Mouse (Mus musculus): ENCODE results near the gene 1700031F05Rik. TPM values are rescaled to one million over a fixed set of nuclear protein-coding genes. Genes with fewer than 3 reads are reported as not detected.
"Not testable (repeated sequence)": the region's sequence is repeated elsewhere in the genome, so short reads cannot be mapped to it uniquely, and the experiment has no call there.

Gene 1700031F05Rik
- polyA plus RNA-seq (2014; fragmentation: Nextera tagmentation; extraction: Ambion mirVana), result not detected in 2 replicates

DNA sequence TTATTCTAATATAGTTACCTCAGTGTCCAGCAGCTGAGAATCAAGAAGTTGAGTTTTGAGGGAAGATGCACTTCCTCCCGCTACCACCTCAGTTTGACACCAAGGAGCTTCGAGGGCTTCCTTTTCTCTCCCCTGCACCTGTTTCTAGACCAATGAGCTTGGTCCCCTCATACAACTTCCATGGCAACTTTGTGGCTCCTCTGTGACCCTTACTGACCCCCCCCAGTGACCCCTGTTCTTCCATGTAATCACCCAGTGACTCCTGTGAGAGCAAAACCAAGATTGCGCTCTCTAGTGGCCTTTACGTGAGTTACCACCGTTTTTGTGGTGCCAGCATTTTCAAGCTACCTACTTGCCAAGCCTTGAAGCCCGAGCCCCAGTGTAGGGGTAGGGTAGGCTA, at the start of gene 1700031F05Rik:
Gene 1700031F05Rik, minus strand, starts transcription at position 101 of the 400 bp plus-strand sequence.
- no peak within 1 kb of the TSS for H3K4me2 ChIP-seq (ENCODE audit: low read depth)

DNA sequence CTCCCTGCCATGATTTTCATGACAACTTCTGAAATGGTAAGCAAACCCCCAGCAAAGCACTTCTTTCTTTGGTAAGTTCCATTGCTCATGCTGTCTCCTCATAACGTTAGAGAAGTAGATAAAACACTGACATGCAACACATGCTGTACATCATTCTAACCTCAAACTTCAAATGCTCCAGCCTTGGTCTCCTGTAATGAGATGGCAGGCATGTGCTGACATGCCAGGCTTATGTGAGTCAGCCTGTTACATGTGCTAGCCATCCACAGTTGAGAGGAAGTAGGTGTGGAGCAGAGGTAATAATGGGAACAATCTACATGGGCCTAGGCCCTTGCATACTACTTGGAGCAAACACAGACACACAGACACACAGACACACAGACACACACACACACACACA, 47.1 kb upstream of the 1700031F05Rik start:
- WGBS, result 73% methylated on average over 1 of the region's 1 CpGs
- H3K27ac ChIP-seq (ENCODE audit: low read depth, low read length); H3K4me3 ChIP-seq (ENCODE audit: low read depth, low read length); H3K27me3 ChIP-seq (ENCODE audit: control insufficient read depth, insufficient read depth, low read length); DNase-seq (ENCODE audit: low spot score); ATAC-seq (ENCODE audit: insufficient read depth, low FRiP score, low TSS enrichment); H3K9ac ChIP-seq (ENCODE audit: low read length); H3K4me1 ChIP-seq (ENCODE audit: control insufficient read depth, insufficient read depth, low read length); H3K9me3 ChIP-seq (ENCODE audit: control insufficient read depth, low read length); H3K4me2 ChIP-seq (ENCODE audit: low read depth); H3K36me3 ChIP-seq (ENCODE audit: control insufficient read depth, insufficient read depth, low read length): not testable (repeated sequence)

More for the DNA sequence above, at the start of gene 1700031F05Rik:
- Histone ChIP-seq H3K4me3 (ENCODE audit: low read depth, low read length) (no peak within 1 kb of the TSS), H3K9ac (ENCODE audit: low read length) (no peak within 1 kb of the TSS), H3K9me3 (ENCODE audit: control insufficient read depth, low read length) (no peaks in the 10 kb centered on the region), H3K27me3 (ENCODE audit: control insufficient read depth, insufficient read depth, low read length) (no peaks in the 10 kb centered on the region), H3K27ac (ENCODE audit: low read depth, low read length) (no peak within 1 kb of the TSS), H3K36me3 (ENCODE audit: control insufficient read depth, insufficient read depth, low read length) (no peaks in the 10 kb centered on the region), H3K4me1 (ENCODE audit: control insufficient read depth, insufficient read depth, low read length) (no peaks in the 10 kb centered on the region)
- ATAC-seq (ENCODE audit: insufficient read depth, low FRiP score, low TSS enrichment) (no peak), DNase-seq (ENCODE audit: low spot score) (no peak)
- 83% methylated on average over 6 of the region's 6 CpGs for WGBS

DNA sequence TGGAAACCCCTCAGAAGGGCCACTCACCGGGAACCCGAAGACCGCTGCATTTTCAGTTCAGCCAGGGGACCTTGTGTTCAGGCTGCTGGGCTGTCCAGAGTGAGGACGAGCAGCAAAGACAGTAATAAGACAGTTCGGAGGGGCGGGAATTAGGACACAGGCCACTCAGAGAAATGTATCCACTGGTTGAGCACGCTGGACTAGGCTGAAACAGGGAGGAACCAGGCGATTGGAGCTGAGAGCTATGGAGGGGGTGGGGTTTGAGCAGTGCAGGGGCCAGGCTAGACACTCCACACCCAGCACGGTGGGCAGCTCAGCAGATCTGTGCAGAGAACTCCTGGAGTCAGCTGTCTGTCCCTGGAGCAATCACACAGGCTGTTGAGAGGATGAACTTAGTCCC, 40.8 kb upstream of the 1700031F05Rik start, which contains the start of the genes Dmrtc1a and 1700011M02Rik:
Gene Dmrtc1a, minus strand, starts transcription at position 101 of the 400 bp plus-strand sequence.
Gene 1700011M02Rik, plus strand, starts transcription at position 319 of the 400 bp plus-strand sequence.
- H3K4me3 ChIP-seq (ENCODE audit: low read depth, low read length); H3K9me3 ChIP-seq (ENCODE audit: control insufficient read depth, low read length); ATAC-seq (ENCODE audit: insufficient read depth, low FRiP score, low TSS enrichment); H3K36me3 ChIP-seq (ENCODE audit: control insufficient read depth, insufficient read depth, low read length); H3K27me3 ChIP-seq (ENCODE audit: control insufficient read depth, insufficient read depth, low read length); H3K4me1 ChIP-seq (ENCODE audit: control insufficient read depth, insufficient read depth, low read length); H3K27ac ChIP-seq (ENCODE audit: low read depth, low read length); H3K9ac ChIP-seq (ENCODE audit: low read length); DNase-seq (ENCODE audit: low spot score); H3K4me2 ChIP-seq (ENCODE audit: low read depth): not testable (repeated sequence)
- WGBS, result 80% methylated on average over 6 of the region's 9 CpGs

DNA sequence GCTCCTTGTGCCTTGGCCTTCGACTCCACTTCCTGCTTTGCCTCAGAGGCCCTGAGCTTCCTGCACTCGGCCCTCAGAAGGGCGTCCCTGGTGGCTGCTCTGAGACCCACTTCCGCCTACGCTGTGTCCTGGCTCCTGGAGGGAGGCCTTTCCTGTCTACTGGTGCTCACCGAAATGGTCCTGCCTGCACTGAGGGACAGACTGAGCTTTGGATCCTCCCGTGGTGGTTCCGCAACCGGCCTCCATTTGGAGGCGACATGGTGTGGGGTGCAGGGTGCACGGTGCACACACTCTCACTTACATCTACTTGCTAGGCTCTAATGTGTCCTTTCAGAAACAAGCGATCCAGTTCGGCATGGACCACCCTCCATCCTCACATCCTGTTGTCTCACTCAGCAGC, 13.3 kb downstream of the 1700031F05Rik start, which contains the start of gene Dmrtc1c2:
Gene Dmrtc1c2, minus strand, starts transcription at position 101 of the 400 bp plus-strand sequence.
- H3K9me3 ChIP-seq (ENCODE audit: control insufficient read depth, low read length); H3K9ac ChIP-seq (ENCODE audit: low read length); DNase-seq (ENCODE audit: low spot score); H3K4me3 ChIP-seq (ENCODE audit: low read depth, low read length); H3K27ac ChIP-seq (ENCODE audit: low read depth, low read length); H3K27me3 ChIP-seq (ENCODE audit: control insufficient read depth, insufficient read depth, low read length); ATAC-seq (ENCODE audit: insufficient read depth, low FRiP score, low TSS enrichment); H3K4me2 ChIP-seq (ENCODE audit: low read depth); H3K36me3 ChIP-seq (ENCODE audit: control insufficient read depth, insufficient read depth, low read length); H3K4me1 ChIP-seq (ENCODE audit: control insufficient read depth, insufficient read depth, low read length): not testable (repeated sequence)
- 93% methylated on average over 2 of the region's 13 CpGs for WGBS

DNA sequence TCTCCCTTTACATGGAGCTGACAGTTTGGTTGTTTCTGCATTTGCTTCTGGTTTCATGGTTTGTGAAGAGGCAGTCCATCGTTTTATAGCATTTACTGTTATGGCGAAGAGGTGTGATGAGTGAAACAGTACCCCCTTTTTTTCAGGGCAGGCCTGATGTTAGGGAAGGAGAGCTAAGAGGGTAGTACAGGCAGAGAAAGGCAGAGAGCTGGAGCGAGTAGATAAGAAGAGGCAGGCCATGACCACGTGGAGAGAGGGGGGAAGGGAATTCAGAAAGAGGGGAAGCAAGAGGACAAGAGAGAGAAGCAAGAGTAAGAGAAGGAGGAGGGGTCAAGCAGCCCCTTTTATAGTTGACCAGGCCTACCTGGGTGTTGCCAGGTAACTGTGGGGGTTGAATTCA, 55.5 kb downstream of the 1700031F05Rik start:
- no peak overlapping the region for H3K4me2 ChIP-seq (ENCODE audit: low read depth)
- H3K9me3 ChIP-seq (ENCODE audit: control insufficient read depth, low read length), result no peaks in the 10 kb centered on the region
- H3K4me1 ChIP-seq (ENCODE audit: control insufficient read depth, insufficient read depth, low read length), result no peaks in the 10 kb centered on the region
- DNase-seq (ENCODE audit: low spot score), result no peak
- no peaks in the 10 kb centered on the region for H3K27me3 ChIP-seq (ENCODE audit: control insufficient read depth, insufficient read depth, low read length)
- H3K27ac ChIP-seq (ENCODE audit: low read depth, low read length), result no peak overlapping the region
- no peak overlapping the region for H3K4me3 ChIP-seq (ENCODE audit: low read depth, low read length)
- ATAC-seq (ENCODE audit: insufficient read depth, low FRiP score, low TSS enrichment), result no peak
- WGBS, result 63% methylated on average over 4 of the region's 4 CpGs
- no peaks in the 10 kb centered on the region for H3K36me3 ChIP-seq (ENCODE audit: control insufficient read depth, insufficient read depth, low read length)
- H3K9ac ChIP-seq (ENCODE audit: low read length), result no peak overlapping the region

Other genes with a start within 250 kb of the 1700031F05Rik start
- 6.3 and 6.8 TPM in 2 replicates for gene Phka1, start 223.7 kb downstream of the 1700031F05Rik start, polyA plus RNA-seq (2014; fragmentation: Nextera tagmentation; extraction: Ambion mirVana)
- not detected in 2 replicates for gene Gm3880, start 181.0 kb downstream of the 1700031F05Rik start, polyA plus RNA-seq (2014; fragmentation: Nextera tagmentation; extraction: Ambion mirVana)
- gene Gm9112, start 160.3 kb downstream of the 1700031F05Rik start, polyA plus RNA-seq (2014; fragmentation: Nextera tagmentation; extraction: Ambion mirVana), result not detected in 2 replicates
- not detected in 2 replicates for gene Dmrtc1b, start 160.1 kb downstream of the 1700031F05Rik start, polyA plus RNA-seq (2014; fragmentation: Nextera tagmentation; extraction: Ambion mirVana)
- not detected in 2 replicates for gene Dmrtc1c1, start 65.0 kb downstream of the 1700031F05Rik start, polyA plus RNA-seq (2014; fragmentation: Nextera tagmentation; extraction: Ambion mirVana)
- gene Dmrtc1c2, start 13.4 kb downstream of the 1700031F05Rik start, polyA plus RNA-seq (2014; fragmentation: Nextera tagmentation; extraction: Ambion mirVana), result not detected in 2 replicates
- gene Dmrtc1a, start 40.7 kb upstream of the 1700031F05Rik start, polyA plus RNA-seq (2014; fragmentation: Nextera tagmentation; extraction: Ambion mirVana), result 0.31 and 0.81 TPM in 2 replicates
- gene 1700011M02Rik, start 40.9 kb upstream of the 1700031F05Rik start, polyA plus RNA-seq (2014; fragmentation: Nextera tagmentation; extraction: Ambion mirVana), result not detected in 2 replicates
- not detected in 2 replicates for gene 1700018G05Rik, start 60.4 kb upstream of the 1700031F05Rik start, polyA plus RNA-seq (2014; fragmentation: Nextera tagmentation; extraction: Ambion mirVana)